Mouse (Mus musculus) bone marrow, adult 2 months (tissue): ENCODE results near the gene Psenen.

Experiments used
- CTCF ChIP-seq: fragments of 200-500 bp; IDR thresholded peaks from 2 replicates; pipeline ENCODE4 v1.5.1; 2011; ENCODE audit warnings: low read length, control low read depth; ENCODE audit not compliant: control insufficient read depth, insufficient read depth
- POLR2A ChIP-seq: fragments of 200-500 bp; IDR thresholded peaks from 2 replicates; pipeline ENCODE4 v1.6.1; 2011; ENCODE audit warnings: low read depth, mild to moderate bottlenecking, control low read depth, low read length, borderline replicate concordance; ENCODE audit not compliant: control insufficient read depth

GRCm38 (mm10) chr7:30596093-30596492 is 32.7 kb upstream of the Psenen start:
- TF ChIP-seq CTCF (no peak), POLR2A (no peak)
